Mouse (Mus musculus): ENCODE data around the gene Gipc2. TPM values are rescaled to one million over a fixed set of nuclear protein-coding genes. Genes with fewer than 3 reads are reported as not detected.
"Not testable (repeated sequence)": the region's sequence is repeated elsewhere in the genome, so short reads cannot be mapped to it uniquely, and the experiment has no call there.

The Gipc2 gene
- 1 to 10 TPM in 1 of 4 experiments, under 1 TPM in 3; 0.61 to 1.8 (median 0.82) TPM for total RNA-seq (2022)

- DNase-seq, result no peak
Measured at GRCm38 (mm10) chr3:152166099-152166423, at the start of gene Gipc2. Gene Gipc2, minus strand, starts transcription at chr3:152166230.

- no peak for DNase-seq
Measured at GRCm38 (mm10) chr3:152213416-152213815, 47.4 kb upstream of the Gipc2 start.

- DNase-seq, result no peak
Measured at GRCm38 (mm10) chr3:152211731-152212279, 45.8 kb upstream of the Gipc2 start.

GRCm38 (mm10) chr3:152210728-152211391 lies 44.8 kb upstream of the Gipc2 start:
- DNase-seq, result peak; percentile 70

- DNase-seq, result peak; percentile 99
Measured at GRCm38 (mm10) chr3:152209967-152210634, 44.1 kb upstream of the Gipc2 start, which contains the start of the genes Dnajb4 and Fubp1. Gene Dnajb4, minus strand, starts transcription at chr3:152210302. Gene Fubp1, plus strand, starts transcription at chr3:152210422.

- no peak for DNase-seq
Measured at GRCm38 (mm10) chr3:152209177-152209966, 43.3 kb upstream of the Gipc2 start.

GRCm38 (mm10) chr3:152208096-152208885 lies 42.3 kb upstream of the Gipc2 start:
- DNase-seq, result no peak

GRCm38 (mm10) chr3:152207156-152207555 lies 41.1 kb upstream of the Gipc2 start:
- no peak for DNase-seq

GRCm38 (mm10) chr3:152204577-152204976 lies 38.5 kb upstream of the Gipc2 start:
- DNase-seq, result no peak

GRCm38 (mm10) chr3:152203996-152204395 lies 38.0 kb upstream of the Gipc2 start:
- DNase-seq, result no peak

GRCm38 (mm10) chr3:152203411-152203810 lies 37.4 kb upstream of the Gipc2 start:
- no peak for DNase-seq

GRCm38 (mm10) chr3:152202942-152203341 lies 36.9 kb upstream of the Gipc2 start:
- DNase-seq, result no peak

- no peak for DNase-seq
Measured at GRCm38 (mm10) chr3:152201651-152202050, 35.6 kb upstream of the Gipc2 start.

GRCm38 (mm10) chr3:152201181-152201580 lies 35.2 kb upstream of the Gipc2 start:
- DNase-seq, result no peak

GRCm38 (mm10) chr3:152199125-152199524 lies 33.1 kb upstream of the Gipc2 start:
- no peak for DNase-seq

GRCm38 (mm10) chr3:152197246-152197645 lies 31.2 kb upstream of the Gipc2 start:
- not testable (repeated sequence) for DNase-seq

GRCm38 (mm10) chr3:152193635-152194097 lies 27.6 kb upstream of the Gipc2 start:
- DNase-seq, result peak; percentile 90

GRCm38 (mm10) chr3:152193177-152193576 lies 27.1 kb upstream of the Gipc2 start:
- DNase-seq, result no peak

GRCm38 (mm10) chr3:152192238-152192931 lies 26.4 kb upstream of the Gipc2 start:
- DNase-seq, result no peak

GRCm38 (mm10) chr3:152191791-152192237 lies 25.8 kb upstream of the Gipc2 start:
- peak; percentile 24 for DNase-seq
